Mouse (Mus musculus) left cerebral cortex, postnatal 36 days (tissue): ENCODE measurements at regions not wholly inside any gene's neighbourhood (a gene's known extent, or its start where the extent isn't known, plus 50 kb on each side); places are given as distances from the start of the nearest gene placed in this dataset.

ENCODE experiments used
- DNase-seq, 2 experiments: peaks; one replicate each; pipeline ENCODE4 v3.0.0; 2021 to 2022; ENCODE audit warnings: low spot score in 2 of 2, mixed read lengths in 1 of 2
- intact Hi-C: fragments of 180-260 bp; cut with DNase I; formaldehyde crosslinking; loops from one replicate; pipeline ENCODE4 v1.15.1; 2025

DNA sequence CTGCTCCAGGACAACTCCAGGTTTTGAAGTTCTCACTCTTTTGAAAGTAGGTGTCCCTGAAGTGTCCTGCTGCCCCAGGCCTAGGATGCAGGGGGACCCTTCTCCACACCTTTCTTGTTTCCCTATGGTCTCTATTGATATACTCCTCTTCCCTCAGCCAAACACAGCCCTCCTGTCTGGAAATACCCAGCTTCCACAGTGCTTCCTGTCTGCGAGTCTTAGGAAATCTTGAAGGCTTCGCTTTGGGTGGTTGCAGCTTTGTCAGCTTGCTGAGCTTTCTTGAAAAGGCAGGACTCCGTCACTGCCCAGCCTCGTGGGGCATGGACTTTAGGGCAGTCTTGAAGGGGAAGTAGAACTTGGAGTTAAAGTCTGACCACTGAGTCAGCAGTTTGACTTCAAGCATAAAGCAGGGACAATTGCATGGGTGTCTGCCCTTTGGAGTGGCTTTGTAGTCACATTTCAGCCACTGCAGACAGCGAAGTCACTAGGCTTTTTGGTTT is 51.1 kb upstream of the Lrrc52 start:
- no peak for DNase-seq
- intact Hi-C loops: no loop called here

- intact Hi-C loops: no loop called here
- no peak for DNase-seq
Measured at GRCm38 (mm10) chr1:167523881-167524280, 57.3 kb upstream of the Lrrc52 start.

GRCm38 (mm10) chr1:167532571-167533331 is 65.4 kb upstream of the Rxrg start:
- peak in 1 of 2 experiments; percentile 14 for DNase-seq

GRCm38 (mm10) chr1:167546000-167546399 is 52.2 kb upstream of the Rxrg start:
- DNase-seq: no peak
- intact Hi-C loops: no loop called here

More at GRCm38 (mm10) chr1:167532571-167533331, 65.4 kb upstream of the Rxrg start:
- intact Hi-C loops: no loop called here

DNA sequence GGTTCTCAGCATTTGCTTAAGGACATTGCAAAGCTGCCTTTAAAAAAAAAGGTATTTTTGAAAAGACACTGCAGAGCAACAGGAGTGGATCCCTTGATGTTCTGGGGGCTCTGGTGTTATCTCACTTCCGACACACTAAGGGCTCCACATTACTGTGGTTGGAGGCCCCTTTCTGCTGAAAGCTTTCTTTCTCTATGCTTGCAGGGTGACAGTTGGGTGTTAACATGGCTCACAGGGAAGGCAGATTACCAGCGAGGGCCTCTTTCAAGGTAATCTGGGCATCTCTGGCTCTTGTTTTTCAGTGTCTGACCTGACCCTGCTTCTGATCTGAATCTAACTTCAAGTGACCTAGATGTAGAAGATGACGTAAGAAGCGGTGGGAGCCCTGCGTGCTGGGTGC is 50.9 kb upstream of the Rxrg start:
- intact Hi-C loops: no loop called here

More for the DNA sequence above, 50.9 kb upstream of the Rxrg start:
- no peak for DNase-seq
